Mouse (Mus musculus) spleen, embryonic (tissue): ENCODE results near the gene Rangap1.

Source experiments
- CTCF ChIA-PET: fragments of 350-600 bp; sonication (Branson Sonifier 250); formaldehyde crosslinking; loops from one replicate; lab custom pipeline; 2022; lab: Charles Lee

Rangap1 gene

GRCm38 (mm10) chr15:81742368-81742767, 3.0 kb downstream of the Rangap1 start:
- CTCF ChIA-PET: interaction anchor here (0.5 to 0.6 kb wide), 2 partner anchors 44 to 1418 kb away, joined by 11 to 12 read pairs; no protein-coding TSS in a partner anchor

- CTCF ChIA-PET: no interaction called here
Measured at GRCm38 (mm10) chr15:81739924-81740323, 5.4 kb downstream of the Rangap1 start.

GRCm38 (mm10) chr15:81739296-81739695, 6.0 kb downstream of the Rangap1 start:
- CTCF ChIA-PET: no interaction called here

- CTCF ChIA-PET: interaction anchor here (0.6 to 0.7 kb wide), 2 partner anchors 67 to 354 kb away, joined by 3 read pairs; no protein-coding TSS in a partner anchor
Measured at GRCm38 (mm10) chr15:81735075-81735474, 10.3 kb downstream of the Rangap1 start.

- CTCF ChIA-PET: interaction anchor here (0.6 kb wide), 2 partner anchors 235 to 485 kb away, joined by 3 to 4 read pairs; no protein-coding TSS in a partner anchor
Measured at GRCm38 (mm10) chr15:81729792-81730635, 15.3 kb downstream of the Rangap1 start.

GRCm38 (mm10) chr15:81729241-81729791, 16.0 kb downstream of the Rangap1 start:
- CTCF ChIA-PET: interaction anchor here (0.6 kb wide), 1 partner anchor 236 kb away, joined by 4 read pairs; no protein-coding TSS in a partner anchor

GRCm38 (mm10) chr15:81725965-81726364, 19.4 kb downstream of the Rangap1 start:
- CTCF ChIA-PET: no interaction called here

GRCm38 (mm10) chr15:81723653-81724052, 21.7 kb downstream of the Rangap1 start:
- CTCF ChIA-PET: no interaction called here

- CTCF ChIA-PET: no interaction called here
Measured at GRCm38 (mm10) chr15:81722361-81722760, 23.0 kb downstream of the Rangap1 start.

- CTCF ChIA-PET: no interaction called here
Measured at GRCm38 (mm10) chr15:81719139-81719531, 26.2 kb downstream of the Rangap1 start.

- CTCF ChIA-PET: no interaction called here
Measured at GRCm38 (mm10) chr15:81718336-81719138, 26.8 kb downstream of the Rangap1 start.

GRCm38 (mm10) chr15:81713742-81714141, 31.6 kb downstream of the Rangap1 start:
- CTCF ChIA-PET: no interaction called here

- CTCF ChIA-PET: interaction anchor here (0.6 kb wide), 1 partner anchor 1007 kb away, joined by 3 read pairs; no protein-coding TSS in a partner anchor
Measured at GRCm38 (mm10) chr15:81710801-81711200, 34.5 kb downstream of the Rangap1 start.

GRCm38 (mm10) chr15:81709686-81710085, 35.6 kb downstream of the Rangap1 start:
- CTCF ChIA-PET: interaction anchor here (0.6 kb wide), 1 partner anchor 280 kb away, joined by 3 read pairs; no protein-coding TSS in a partner anchor

GRCm38 (mm10) chr15:81708991-81709390, 36.3 kb downstream of the Rangap1 start:
- CTCF ChIA-PET: no interaction called here

- CTCF ChIA-PET: no interaction called here
Measured at GRCm38 (mm10) chr15:81703094-81703489, 42.2 kb downstream of the Rangap1 start.

GRCm38 (mm10) chr15:81702306-81703093, 42.8 kb downstream of the Rangap1 start:
- CTCF ChIA-PET: interaction anchor here (0.6 kb wide), 2 partner anchors 40 to 233 kb away, joined by 3 to 4 read pairs; no protein-coding TSS in a partner anchor

GRCm38 (mm10) chr15:81701350-81701749, 44.0 kb downstream of the Rangap1 start:
- CTCF ChIA-PET: interaction anchor here (0.7 kb wide), 1 partner anchor 313 kb away, joined by 5 read pairs; no protein-coding TSS in a partner anchor

- CTCF ChIA-PET: interaction anchor here (0.7 kb wide), 1 partner anchor 8 kb away, joined by 3 read pairs; no protein-coding TSS in a partner anchor
Measured at GRCm38 (mm10) chr15:81700601-81701000, 44.7 kb downstream of the Rangap1 start.

GRCm38 (mm10) chr15:81700161-81700560, 45.2 kb downstream of the Rangap1 start:
- CTCF ChIA-PET: interaction anchor here (0.7 kb wide), 1 partner anchor 8 kb away, joined by 3 read pairs; no protein-coding TSS in a partner anchor
